Mouse (Mus musculus): ENCODE results near the gene Card9.

Gene Card9

DNA sequence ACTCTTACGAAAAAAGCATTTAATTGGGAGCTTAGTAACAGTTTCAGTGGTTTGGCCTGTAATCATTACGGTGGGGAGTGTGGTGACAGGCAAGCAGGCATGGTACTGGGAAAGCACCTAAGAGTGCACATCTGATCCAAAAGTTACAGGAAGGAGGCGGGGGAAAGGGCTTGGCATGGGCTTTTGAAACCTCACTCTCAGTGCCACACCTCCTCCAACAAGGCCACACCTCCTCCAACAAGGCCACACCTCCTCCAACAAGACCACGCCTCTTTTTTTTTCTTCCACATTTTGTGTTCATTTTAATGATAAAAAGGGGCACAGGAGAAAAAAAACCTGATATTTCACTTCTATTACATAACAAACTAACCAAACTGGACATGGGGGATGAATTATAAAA, 32.9 kb downstream of the Card9 start:
- DNase-seq (ENCODE audit: low read depth, low spot score): peak; percentile 63

GRCm38 (mm10) chr2:26325386-26326181, 35.1 kb downstream of the Card9 start:
- peak; percentile 86 for DNase-seq (ENCODE audit: low read depth, low spot score)

- peak; percentile 52 for DNase-seq (ENCODE audit: low read depth, low spot score)
Measured at GRCm38 (mm10) chr2:26324917-26325316, 35.8 kb downstream of the Card9 start.

DNA sequence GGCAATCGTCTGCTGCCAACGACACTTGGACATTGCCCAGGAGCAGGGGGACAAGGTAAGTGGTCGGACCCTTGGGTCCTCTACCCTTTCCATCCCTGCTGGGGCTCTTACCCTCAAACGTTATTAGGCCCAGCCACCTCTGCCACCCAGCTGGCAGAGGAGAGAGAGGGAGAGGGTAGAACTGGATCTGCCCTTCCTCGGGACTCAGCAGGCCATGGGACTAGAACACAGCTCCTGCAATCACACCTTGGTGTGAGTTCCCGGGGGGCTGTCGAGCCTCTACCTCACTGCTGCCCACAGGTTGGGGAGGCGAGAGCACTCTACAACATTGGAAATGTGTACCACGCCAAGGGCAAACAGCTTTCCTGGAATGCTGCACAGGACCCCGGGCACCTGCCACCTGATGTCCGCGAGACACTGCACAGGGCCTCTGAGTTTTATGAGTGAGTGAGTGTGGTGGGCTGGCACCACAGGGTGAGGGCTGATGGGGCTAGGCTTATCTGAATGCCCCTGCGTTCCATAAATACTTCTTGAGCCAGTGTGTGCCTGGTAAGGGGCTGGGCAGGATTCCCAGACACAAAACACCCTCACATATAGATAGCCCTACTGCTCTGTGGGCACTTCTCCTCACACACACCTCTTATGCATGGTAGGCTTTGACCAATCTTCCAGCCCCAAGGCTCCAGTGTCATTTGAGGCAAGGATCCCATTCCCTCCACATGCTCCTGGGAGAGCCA, 37.0 kb downstream of the Card9 start:
- DNase-seq (ENCODE audit: low read depth, low spot score): no peak

DNA sequence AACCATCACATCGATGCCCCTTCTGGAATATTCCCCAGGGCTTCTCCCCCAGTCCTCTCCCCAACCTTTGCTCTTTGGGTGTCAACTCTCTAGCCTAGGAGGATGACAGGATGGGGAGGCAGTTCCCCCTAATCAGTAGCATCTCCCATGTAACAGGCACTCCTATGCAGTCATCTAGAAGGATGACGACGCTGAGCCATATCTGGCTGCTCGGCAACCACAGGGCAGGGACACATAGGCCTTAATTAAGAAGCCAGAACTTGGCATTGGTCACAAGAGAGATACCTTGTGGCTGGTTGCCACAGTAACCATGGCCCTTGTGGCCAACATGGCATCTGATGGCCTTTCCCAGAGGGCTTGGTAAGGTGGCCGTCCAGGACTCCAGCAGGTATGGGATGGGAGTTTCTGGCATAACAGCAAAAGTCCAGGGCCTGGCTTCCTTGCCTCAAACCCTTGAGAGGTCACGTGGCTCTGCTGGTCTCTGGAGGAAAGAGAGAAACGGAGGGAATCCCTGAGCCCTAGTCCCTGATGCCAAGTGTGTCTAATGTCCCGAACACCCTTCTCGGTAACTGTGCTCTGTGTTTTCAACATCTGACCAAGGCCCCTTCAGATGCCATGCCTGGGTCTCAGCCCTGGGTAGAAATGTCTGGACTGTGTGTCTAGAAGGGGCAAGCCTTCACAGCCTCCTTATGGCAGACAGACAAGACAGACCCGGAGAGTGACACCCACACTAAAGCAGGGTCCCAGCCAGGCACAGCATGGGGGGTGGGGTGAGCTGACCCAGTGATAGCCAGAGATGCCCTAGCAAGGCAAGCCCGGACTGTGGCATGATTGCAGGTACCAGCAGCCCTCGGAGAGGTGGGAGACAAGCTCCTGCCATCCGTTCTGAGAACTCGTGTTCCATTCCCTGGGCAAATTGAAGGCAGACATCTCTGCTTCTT, 40.2 kb downstream of the Card9 start:
- no peak for DNase-seq (ENCODE audit: low read depth, low spot score)

GRCm38 (mm10) chr2:26319519-26320244, 41.0 kb downstream of the Card9 start:
- no peak for DNase-seq (ENCODE audit: low read depth, low spot score)

DNA sequence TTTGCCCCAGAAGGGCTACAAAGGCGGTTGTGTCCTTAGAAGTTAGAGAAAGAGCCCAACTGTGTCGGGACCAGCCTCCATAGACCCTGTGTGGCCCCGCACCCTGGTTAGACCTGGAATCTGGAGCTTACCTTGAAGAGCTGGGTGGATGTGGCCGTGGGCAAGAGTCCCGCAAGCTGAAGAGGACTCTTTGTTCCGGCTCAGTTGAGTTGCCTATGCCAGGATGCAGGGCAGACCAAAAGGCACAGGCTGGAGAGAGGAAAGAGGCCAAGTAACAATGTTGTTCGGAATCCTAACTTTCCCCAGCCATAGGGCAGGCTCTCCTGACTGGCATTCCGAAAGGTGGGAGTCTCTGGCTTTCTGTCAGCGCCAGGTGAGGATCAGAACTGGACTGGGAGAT, 41.6 kb downstream of the Card9 start:
- no peak for DNase-seq (ENCODE audit: low read depth, low spot score)

DNA sequence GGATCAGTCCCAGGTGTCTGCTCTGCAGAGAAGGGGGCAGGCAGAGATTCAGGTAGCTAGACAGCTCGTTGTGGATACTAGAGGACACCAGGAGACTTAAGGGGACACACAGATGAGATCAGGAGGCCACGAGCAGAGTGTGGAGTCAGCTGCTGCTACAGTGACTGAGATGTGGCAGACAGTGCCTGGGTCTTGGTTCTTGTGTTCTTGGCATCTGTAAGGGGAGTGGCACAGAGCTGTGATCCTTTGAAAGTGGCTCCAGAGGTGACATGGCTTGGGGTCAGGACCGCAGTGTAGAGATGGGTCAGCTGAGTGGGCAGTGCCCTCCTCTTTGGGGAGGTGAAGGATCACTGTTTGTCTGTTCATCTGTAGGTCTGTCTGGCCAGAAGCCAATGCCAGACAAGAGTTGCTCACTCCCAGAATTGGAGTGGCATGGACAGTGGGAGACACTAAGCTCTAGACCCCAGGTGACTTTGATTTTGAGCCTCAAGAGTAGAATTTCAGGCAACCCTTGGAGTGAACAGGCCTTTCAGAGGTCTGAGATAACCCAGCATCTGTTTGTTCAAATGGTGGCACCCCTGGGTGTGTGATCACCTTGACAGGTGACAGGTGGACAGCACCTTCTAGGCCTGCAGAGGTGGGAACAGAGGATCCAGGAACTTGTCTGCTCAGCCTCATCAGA, 42.6 kb downstream of the Card9 start:
- no peak for DNase-seq (ENCODE audit: low read depth, low spot score)

DNA sequence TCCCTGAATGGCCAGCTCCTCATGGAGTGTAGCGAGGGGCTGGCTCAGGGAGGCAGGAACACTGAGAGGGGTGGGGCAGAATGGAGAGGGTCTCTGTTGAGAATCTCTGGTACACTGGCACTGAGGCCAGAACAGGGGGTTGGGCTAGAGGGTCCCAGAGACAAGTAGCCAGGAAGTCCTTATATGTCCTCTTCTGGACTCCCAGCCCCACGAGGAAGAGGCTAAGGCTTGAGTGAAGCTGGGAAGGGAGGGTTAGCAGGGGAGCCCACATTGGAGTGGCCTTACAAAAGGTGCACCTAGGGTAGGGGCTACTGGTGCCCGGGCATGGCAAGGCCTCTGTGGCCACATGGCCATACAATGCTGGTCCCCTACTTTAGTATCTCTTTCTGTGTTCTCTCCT, 43.3 kb downstream of the Card9 start:
- no peak for DNase-seq (ENCODE audit: low read depth, low spot score)

DNA sequence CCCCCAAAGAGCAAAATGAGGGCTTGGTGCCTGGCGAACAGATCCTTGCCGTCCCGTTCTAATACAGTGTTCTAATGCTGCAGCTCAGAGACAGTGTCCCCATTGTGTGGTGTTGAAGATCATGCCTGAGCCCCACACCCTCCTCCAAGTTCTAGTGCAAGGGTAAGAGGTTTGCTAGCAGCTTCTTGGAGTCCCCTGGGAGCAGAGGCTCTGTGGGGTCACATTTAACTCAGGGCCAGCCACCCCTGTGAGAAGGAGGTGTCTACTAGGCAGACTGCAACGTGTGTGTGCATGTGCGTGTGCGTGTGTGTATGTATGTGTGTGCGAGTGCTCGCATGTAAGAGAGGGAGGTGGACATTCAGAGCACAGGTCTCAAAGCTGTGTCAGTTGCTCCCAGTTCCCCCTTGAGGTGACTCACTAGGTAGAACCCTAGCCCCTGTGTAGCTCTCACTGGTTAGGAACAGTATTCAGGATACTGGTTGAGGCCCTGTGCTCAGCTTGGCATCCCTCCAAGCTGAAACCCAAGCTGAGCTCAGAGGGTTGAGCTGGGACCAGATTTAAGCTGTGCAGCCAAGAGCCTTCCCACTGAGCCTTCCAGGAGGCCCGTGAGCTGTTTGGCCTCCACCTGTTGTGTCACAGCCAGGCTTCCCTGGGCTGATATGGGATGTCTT, 44.0 kb downstream of the Card9 start:
- peak; percentile 23 for DNase-seq (ENCODE audit: low read depth, low spot score)

DNA sequence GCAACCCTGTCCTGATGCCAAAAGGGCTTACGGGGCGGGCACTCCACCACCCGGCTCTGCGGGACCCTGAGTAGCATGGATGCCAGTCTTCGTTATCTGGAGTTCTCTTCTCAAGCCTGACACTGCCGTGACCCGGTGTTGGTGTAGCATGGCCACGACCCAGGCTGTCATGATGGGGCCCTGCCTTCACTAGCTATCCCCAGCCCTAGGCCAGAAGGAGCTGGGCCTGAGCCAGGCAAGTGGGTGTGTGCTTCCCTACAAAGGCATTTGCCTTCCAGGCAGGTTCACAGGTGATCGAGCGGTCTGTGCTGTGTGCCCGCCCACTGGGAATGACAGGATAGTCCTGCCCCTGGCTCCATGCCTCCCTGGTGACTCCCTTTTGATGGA, 44.8 kb downstream of the Card9 start:
- no peak for DNase-seq (ENCODE audit: low read depth, low spot score)

DNA sequence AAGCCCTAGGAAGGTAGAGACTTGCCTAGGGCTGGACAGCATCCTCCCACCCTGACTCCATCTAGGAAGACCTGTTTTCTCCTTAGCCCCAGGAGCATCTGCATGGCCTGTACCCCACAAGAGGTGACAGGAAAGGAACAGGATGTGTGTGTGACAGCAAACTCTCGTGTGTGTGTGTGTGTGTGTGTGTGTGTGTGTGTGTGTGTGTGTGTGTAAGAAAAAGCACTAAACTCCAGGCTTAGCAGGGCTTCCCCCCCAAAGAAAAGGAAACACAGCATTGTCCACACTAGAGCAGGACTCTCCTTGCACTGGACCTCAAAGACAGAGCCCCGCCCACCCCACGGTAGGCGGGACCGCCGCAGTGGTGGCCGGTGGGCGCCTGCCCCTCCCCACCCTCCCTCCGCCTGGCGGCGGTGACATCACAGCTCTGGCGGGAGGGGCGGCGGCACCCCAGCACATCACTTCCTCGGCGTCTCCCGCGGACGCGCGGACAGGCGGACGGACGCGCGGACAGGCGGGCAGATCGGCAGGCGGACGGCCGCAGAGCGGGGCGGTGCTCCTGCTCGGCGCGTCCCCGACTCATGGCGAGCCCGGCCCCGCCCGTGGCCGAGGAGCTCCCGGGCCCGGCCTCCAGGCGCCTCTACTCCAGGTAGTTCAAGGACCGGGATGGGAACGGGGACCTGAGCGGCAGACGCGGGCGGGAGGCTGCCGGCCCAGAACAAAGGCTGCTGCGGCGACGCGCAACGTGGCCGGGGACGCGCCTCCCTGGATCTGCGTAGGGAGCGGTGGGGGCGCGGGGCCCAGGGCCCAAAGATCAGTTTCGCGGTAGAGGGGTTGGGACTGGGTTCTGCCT, 45.4 kb downstream of the Card9 start, which contains the start of gene Gpsm1:
Gene Gpsm1, plus strand, starts transcription at position 444 of the 853 bp plus-strand sequence.
- DNase-seq (ENCODE audit: low read depth, low spot score): peak; percentile 80

DNA sequence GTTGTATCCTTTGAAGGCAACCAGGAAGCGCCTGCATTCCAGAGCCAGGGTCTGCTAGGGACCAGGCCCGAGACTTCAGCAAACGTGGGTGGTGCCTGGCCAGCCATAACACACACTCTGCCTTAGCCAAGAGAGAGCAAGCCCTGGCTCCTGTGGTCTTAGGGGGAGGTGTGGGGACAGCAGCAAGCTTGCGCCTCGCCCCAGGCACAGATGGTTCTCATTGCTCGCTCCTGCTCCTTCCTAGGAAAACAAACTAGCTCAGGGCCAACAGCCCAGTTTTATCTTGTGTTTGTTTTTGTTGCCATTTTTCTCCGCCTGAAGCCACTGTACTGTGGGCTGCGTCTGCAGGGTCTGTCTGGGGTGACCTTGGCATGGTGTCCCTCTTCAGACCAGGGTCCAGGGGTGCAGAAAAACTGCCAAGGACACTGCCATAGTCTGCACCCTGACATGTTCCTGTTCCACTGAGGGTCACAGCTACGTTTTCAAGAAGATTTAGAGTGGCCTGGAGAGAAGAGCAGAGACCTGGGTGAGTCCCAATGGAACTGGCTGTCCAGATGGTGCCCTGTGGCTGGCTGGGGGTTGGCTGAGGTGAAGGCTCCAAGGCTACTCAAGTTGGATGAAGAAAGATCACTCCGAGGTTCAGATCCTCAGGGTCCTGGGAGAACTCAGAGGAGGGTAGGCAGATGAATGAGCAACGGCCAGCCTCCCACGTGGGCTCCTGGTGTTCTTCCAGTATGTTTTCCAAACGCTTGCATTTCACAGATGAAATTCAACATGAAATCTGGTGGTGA, 46.2 kb downstream of the Card9 start:
- DNase-seq (ENCODE audit: low read depth, low spot score): no peak

GRCm38 (mm10) chr2:26313394-26313793, 47.3 kb downstream of the Card9 start:
- no peak for DNase-seq (ENCODE audit: low read depth, low spot score)

DNA sequence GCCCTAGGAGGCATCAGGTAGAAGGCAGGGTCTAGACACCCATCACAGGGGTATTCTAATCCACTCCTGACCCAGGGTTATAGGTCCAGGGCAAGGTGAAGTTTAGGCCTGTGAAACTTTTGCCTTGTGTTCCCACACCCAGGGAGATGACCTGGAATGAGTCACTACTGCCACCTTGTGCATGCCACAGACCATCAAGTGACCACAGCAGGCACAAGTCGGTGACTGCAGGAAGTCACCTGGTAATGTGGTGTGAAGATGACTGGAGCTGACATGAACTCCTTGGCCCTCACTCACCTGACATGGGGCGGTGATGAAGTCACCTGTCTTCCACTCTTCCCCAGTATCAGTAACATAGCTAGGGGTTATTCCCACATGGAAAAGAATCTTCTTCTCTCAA, 47.9 kb downstream of the Card9 start:
- DNase-seq (ENCODE audit: low read depth, low spot score): peak; percentile 24

DNA sequence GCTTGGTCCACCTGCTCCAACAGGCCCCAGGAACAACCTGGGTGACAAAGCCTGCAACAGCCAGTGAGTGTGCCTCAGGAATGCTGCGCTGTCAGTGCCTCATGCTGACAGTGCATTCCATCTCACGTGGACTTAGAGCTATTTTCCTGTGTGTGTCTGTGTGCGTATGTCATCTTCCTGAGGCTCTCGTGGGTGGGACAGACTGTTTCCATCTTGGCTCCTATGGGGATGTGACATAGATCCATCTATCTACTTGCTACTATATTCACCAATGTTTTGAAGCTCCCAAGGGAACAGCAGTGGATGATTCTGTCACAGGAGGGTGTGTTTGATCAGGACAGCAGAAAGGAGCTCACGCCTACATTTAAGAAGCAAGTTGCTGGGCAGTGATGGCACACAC, 48.8 kb downstream of the Card9 start:
- no peak for DNase-seq (ENCODE audit: low read depth, low spot score)

GRCm38 (mm10) chr2:26309739-26310138, 51.0 kb downstream of the Card9 start:
- no peak for DNase-seq (ENCODE audit: low read depth, low spot score)

DNA sequence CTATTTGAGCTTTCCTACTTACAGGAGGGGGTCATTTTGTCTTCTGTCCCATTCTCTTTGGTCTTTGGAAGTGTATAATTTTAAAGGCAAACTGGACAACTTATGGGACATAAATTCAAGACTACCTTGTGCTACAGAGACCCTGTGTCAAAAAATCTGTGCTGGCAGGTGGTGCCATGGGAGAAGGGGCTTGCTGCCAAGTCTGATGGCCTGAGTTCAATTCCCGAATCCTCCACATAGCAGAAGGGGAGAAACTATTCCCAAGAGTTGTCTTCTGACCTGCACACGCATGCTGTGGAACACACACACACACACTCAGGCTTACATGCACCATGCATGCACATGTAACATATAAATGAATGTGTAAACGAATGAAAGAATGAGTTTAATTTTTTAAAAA, 54.0 kb downstream of the Card9 start:
- DNase-seq (ENCODE audit: low read depth, low spot score): no peak

Data from CD4-positive, CD25-positive, alpha-beta regulatory T cell, adult 2 months (primary cell).